Mouse (Mus musculus) bone marrow macrophage, adult 2 months (primary cell): Measurements from ENCODE around the gene Cxcl16.

Experiments used
- CTCF ChIP-seq: IDR thresholded peaks from 2 replicates; pipeline ENCODE4 v1.5.1; 2012; ENCODE audit warnings: low read depth, mild to moderate bottlenecking, low read length, moderate library complexity
- POLR2A ChIP-seq: IDR thresholded peaks from 2 replicates; pipeline ENCODE4 v1.6.1; 2012; ENCODE audit warnings: mild to moderate bottlenecking, low read depth, low read length, borderline replicate concordance

- TF ChIP-seq CTCF = no peak
- no peak for TF ChIP-seq POLR2A
Measured at GRCm38 (mm10) chr11:70489684-70490083, 29.9 kb upstream of the Cxcl16 start.
